ENCODE assay signal across 14 mouse cellular contexts in the genomic region with DNA sequence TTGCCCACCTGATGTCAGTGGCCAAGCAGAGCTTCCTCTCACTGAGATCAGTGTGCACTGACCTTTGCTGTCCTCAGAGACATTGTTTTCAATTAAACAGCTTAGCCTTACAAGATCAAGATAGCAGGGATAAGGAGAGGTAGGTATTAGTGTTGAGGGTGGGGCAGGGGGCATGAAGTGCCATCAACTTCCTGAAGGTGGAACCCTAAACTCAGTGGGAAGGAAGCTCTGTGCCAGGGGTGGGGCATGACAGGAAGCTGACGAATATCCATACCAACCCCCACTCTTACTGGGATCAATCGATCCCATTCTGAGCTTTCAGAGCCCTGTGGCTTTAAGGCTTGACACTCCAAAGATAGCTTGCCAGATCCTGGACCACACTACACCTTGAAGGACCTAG.
DNase-seq lines count a peak whose midpoint lies in the region; ATAC-seq and TF ChIP-seq lines count a peak whose summit lies in the region.
"Had no signal": no experiment of that assay in that cellular context is flagged by ENCODE, and none has a peak within 500 bp of the region (broad histone marks: within the 10 kb centered on the region; RNA-seq: fewer than 3 reads in every experiment).

No protein-coding gene starts in this region.

- DNase-seq in hindbrain, postnatal 0 days (ENCODE audit: low spot score): no peak
- peak; percentile 41 for DNase-seq in thymus, postnatal 14 days
- DNase-seq in thymus, postnatal 0 days (ENCODE audit: low spot score): no peak
- DNase-seq in stomach, postnatal 0 days (ENCODE audit: low spot score): peak; percentile 49
- DNase-seq in left cerebral cortex, adult 18-20 months (ENCODE audit: low spot score in 2 of 2): no peak
- no peak for DNase-seq in neural tube, embryonic 10.5 days (ENCODE audit: extremely low spot score, low spot score)
- DNase-seq: adrenal gland, adult 8-10 months; cerebellum, adult 8-10 months had no signal

- WGBS in hindbrain, postnatal 0 days: 64% methylated on average over 2 of the region's 2 CpGs
- WGBS in hindbrain, embryonic 16.5 days: 66% methylated on average over 2 of the region's 2 CpGs
- WGBS in stomach, postnatal 0 days: 49% methylated on average over 2 of the region's 2 CpGs

- no peaks in the 10 kb centered on the region for H3K36me3 ChIP-seq in hindbrain, postnatal 0 days (ENCODE audit: insufficient read depth, low read length)
- no peaks in the 10 kb centered on the region for H3K36me3 ChIP-seq in hindbrain, embryonic 16.5 days (ENCODE audit: control insufficient read depth, insufficient read depth, low read length)
- H3K36me3 ChIP-seq in stomach, postnatal 0 days (ENCODE audit: control insufficient read depth, insufficient read depth, low read length): no peaks in the 10 kb centered on the region
- H3K36me3 ChIP-seq: embryonic facial prominence, embryonic 15.5 days; G1E; heart, embryonic 13.5 days; liver, embryonic 15.5 days had no signal

- no peaks in the 10 kb centered on the region for H3K27me3 ChIP-seq in hindbrain, postnatal 0 days (ENCODE audit: insufficient read depth, low read length)
- H3K27me3 ChIP-seq in hindbrain, embryonic 16.5 days (replicated peaks; ENCODE audit: control insufficient read depth, insufficient read depth, low read length): no peaks in the 10 kb centered on the region
- no peaks in the 10 kb centered on the region for H3K27me3 ChIP-seq in stomach, postnatal 0 days (ENCODE audit: control insufficient read depth, insufficient read depth, low read length)
- H3K27me3 ChIP-seq: embryonic facial prominence, embryonic 15.5 days; heart, embryonic 13.5 days; liver, embryonic 15.5 days had no signal

- H3K4me1 ChIP-seq in hindbrain, postnatal 0 days (ENCODE audit: insufficient read depth, low read length): peaks cover 4% of the 10 kb centered on the region; the same call in 1 of the 2 replicates
- no peaks in the 10 kb centered on the region; the same call in 1 of the 2 replicates for H3K4me1 ChIP-seq in hindbrain, embryonic 16.5 days (ENCODE audit: control insufficient read depth, insufficient read depth, low read depth, low read length)
- H3K4me1 ChIP-seq in stomach, postnatal 0 days (replicated peaks; ENCODE audit: control insufficient read depth, insufficient read depth): peaks cover 9% of the 10 kb centered on the region
- H3K4me1 ChIP-seq: liver, embryonic 15.5 days had no signal

- no peak overlapping the region for H3K4me2 ChIP-seq in hindbrain, postnatal 0 days (ENCODE audit: low read depth, low read length)
- H3K4me2 ChIP-seq in hindbrain, embryonic 16.5 days (ENCODE audit: low read length): no peak overlapping the region
- H3K4me2 ChIP-seq in stomach, postnatal 0 days (replicated peaks; ENCODE audit: low read depth): no peak overlapping the region
- H3K4me2 ChIP-seq: embryonic facial prominence, embryonic 15.5 days; heart, embryonic 13.5 days; liver, embryonic 15.5 days had no signal

- ATAC-seq in hindbrain, postnatal 0 days: no peak
- no peak for ATAC-seq in hindbrain, embryonic 16.5 days
- ATAC-seq in granulocyte monocyte progenitor cell, adult 5-6 weeks (replicated peaks; ENCODE audit: poor library complexity, severe bottlenecking): peak; percentile 52; the same call in 1 of the 2 replicates
- ATAC-seq in stomach, postnatal 0 days (ENCODE audit: low FRiP score, low TSS enrichment): peak; percentile 45; the same call in 1 of the 2 replicates

- no peak overlapping the region for H3K27ac ChIP-seq in hindbrain, postnatal 0 days
- H3K27ac ChIP-seq in hindbrain, embryonic 16.5 days (ENCODE audit: low read depth, low read length): no peak overlapping the region
- peak overlapping the region; percentile 89 for H3K27ac ChIP-seq in stomach, postnatal 0 days (replicated peaks)
- H3K27ac ChIP-seq: heart, embryonic 13.5 days; liver, embryonic 15.5 days had no signal

- peak; percentile 48 for TF ChIP-seq CTCF in hindbrain, postnatal 0 days (IDR thresholded peaks at IDR 0.05; ENCODE audit: low read depth)
- peak; percentile 68 for TF ChIP-seq CTCF in stomach, postnatal 0 days (IDR thresholded peaks at IDR 0.05; ENCODE audit: low read depth)

- H3K9me3 ChIP-seq in hindbrain, postnatal 0 days (ENCODE audit: low read length): no peaks in the 10 kb centered on the region
- H3K9me3 ChIP-seq in hindbrain, embryonic 16.5 days (ENCODE audit: control insufficient read depth, low read length): no peaks in the 10 kb centered on the region
- H3K9me3 ChIP-seq in stomach, postnatal 0 days (ENCODE audit: control insufficient read depth, low read length): no peaks in the 10 kb centered on the region
- H3K9me3 ChIP-seq: embryonic facial prominence, embryonic 15.5 days; G1E; heart, embryonic 13.5 days; liver, embryonic 15.5 days had no signal

- H3K4me3 ChIP-seq in hindbrain, postnatal 0 days (ENCODE audit: low read length): no peak overlapping the region
- no peak overlapping the region for H3K4me3 ChIP-seq in hindbrain, embryonic 16.5 days (ENCODE audit: low read length)
- H3K4me3 ChIP-seq in stomach, postnatal 0 days (ENCODE audit: low read depth, low read length): no peak overlapping the region
- H3K4me3 ChIP-seq: embryonic facial prominence, embryonic 15.5 days; heart, embryonic 13.5 days; liver, embryonic 15.5 days had no signal

- TF ChIP-seq EP300 in stomach, postnatal 0 days (optimal IDR thresholded peaks at IDR 0.05): no peak

- no peak overlapping the region for H3K9ac ChIP-seq in hindbrain, postnatal 0 days (replicated peaks; ENCODE audit: low read length)
- H3K9ac ChIP-seq in hindbrain, embryonic 16.5 days (ENCODE audit: low read depth, low read length): no peak overlapping the region
- H3K9ac ChIP-seq in stomach, postnatal 0 days (ENCODE audit: low read length): no peak overlapping the region
- H3K9ac ChIP-seq: embryonic facial prominence, embryonic 15.5 days; liver, embryonic 15.5 days had no signal

Comparison
In these comparisons a context has a peak if more than half of its experiments do, and no peak if none do; other contexts are left out.
1. DNase-seq: peak in thymus, postnatal 14 days (single experiment) and stomach, postnatal 0 days (single experiment); none in hindbrain, postnatal 0 days (single experiment), thymus, postnatal 0 days (single experiment), left cerebral cortex, adult 18-20 months (0 of 2) and neural tube, embryonic 10.5 days (single experiment).
2. ATAC-seq: peak in granulocyte monocyte progenitor cell, adult 5-6 weeks (single experiment) and stomach, postnatal 0 days (single experiment); none in hindbrain, postnatal 0 days (single experiment) and hindbrain, embryonic 16.5 days (single experiment).